ENCODE assay signal across 24 mouse cellular contexts in genomic region chr8:108675001-108675525, GRCm38 (mm10).
DNase-seq lines count a peak whose midpoint lies in the region; ATAC-seq lines count a peak whose summit lies in the region.
"Had no signal": no experiment of that assay in that cellular context is flagged by ENCODE, and none has a peak within 500 bp of the region (broad histone marks: within the 10 kb centered on the region; RNA-seq: fewer than 3 reads in every experiment).

No protein-coding gene starts in this region.

- no peak overlapping the region for H3K4me2 ChIP-seq in limb, embryonic 11.5 days (ENCODE audit: low read depth, severe bottlenecking)
- peak overlapping the region; percentile 11; the same call in 1 of the 2 replicates for H3K4me2 ChIP-seq in neural tube, embryonic 14.5 days (ENCODE audit: low read depth, low read length)
- H3K4me2 ChIP-seq in forebrain, embryonic 16.5 days (ENCODE audit: low read length), result no peak overlapping the region
- H3K4me2 ChIP-seq: embryonic facial prominence, embryonic 12.5 days; forebrain, embryonic 13.5 days; hindbrain, embryonic 15.5 days; lung, embryonic 15.5 days; midbrain, embryonic 11.5 days had no signal

- H3K27me3 ChIP-seq in limb, embryonic 11.5 days (ENCODE audit: control insufficient read depth, insufficient read depth, low read length), result no peaks in the 10 kb centered on the region
- H3K27me3 ChIP-seq in limb, embryonic 10.5 days (ENCODE audit: low read depth, poor library complexity, severe bottlenecking), result peaks cover 69% of the 10 kb centered on the region
- no peaks in the 10 kb centered on the region for H3K27me3 ChIP-seq in neural tube, embryonic 14.5 days (ENCODE audit: control insufficient read depth, insufficient read depth, low read length)
- H3K27me3 ChIP-seq in forebrain, embryonic 16.5 days (replicated peaks; ENCODE audit: control insufficient read depth, insufficient read depth, low read length), result no peaks in the 10 kb centered on the region
- H3K27me3 ChIP-seq: embryonic facial prominence, embryonic 12.5 days; forebrain, embryonic 13.5 days; hindbrain, embryonic 15.5 days; lung, embryonic 15.5 days had no signal

- H3K4me3 ChIP-seq in limb, embryonic 11.5 days (ENCODE audit: low read depth, low read length), result no peak overlapping the region
- H3K4me3 ChIP-seq in limb, embryonic 10.5 days, result no peak overlapping the region
- H3K4me3 ChIP-seq in neural tube, embryonic 14.5 days (ENCODE audit: low read depth, low read length), result no peak overlapping the region
- no peak overlapping the region for H3K4me3 ChIP-seq in forebrain, embryonic 16.5 days (replicated peaks; ENCODE audit: low read length)
- H3K4me3 ChIP-seq: embryonic facial prominence, embryonic 12.5 days; erythroblast, embryonic 14.5 days; forebrain, embryonic 13.5 days; heart, adult 2 months; hindbrain, embryonic 15.5 days; lung, embryonic 15.5 days had no signal

- ATAC-seq in limb, embryonic 11.5 days (ENCODE audit: insufficient number of reproducible peaks, low FRiP score, low TSS enrichment, low read depth), result no peak
- ATAC-seq in neural tube, embryonic 14.5 days (ENCODE audit: low read depth), result no peak
- no peak for ATAC-seq in forebrain, embryonic 16.5 days
- ATAC-seq: forebrain, embryonic 13.5 days; intestine, embryonic 16.5 days had no signal

- no peaks in the 10 kb centered on the region for H3K9me3 ChIP-seq in limb, embryonic 11.5 days (ENCODE audit: control insufficient read depth, low read length)
- H3K9me3 ChIP-seq in limb, embryonic 10.5 days (replicated peaks), result no peaks in the 10 kb centered on the region
- H3K9me3 ChIP-seq in neural tube, embryonic 14.5 days (ENCODE audit: control insufficient read depth, low read length), result no peaks in the 10 kb centered on the region
- no peaks in the 10 kb centered on the region for H3K9me3 ChIP-seq in forebrain, embryonic 16.5 days (ENCODE audit: control insufficient read depth, low read length)
- H3K9me3 ChIP-seq: embryonic facial prominence, embryonic 12.5 days; forebrain, embryonic 13.5 days; hindbrain, embryonic 15.5 days; lung, embryonic 15.5 days had no signal

- no peak overlapping the region for H3K27ac ChIP-seq in limb, embryonic 11.5 days (replicated peaks; ENCODE audit: low read depth, low read length)
- no peak overlapping the region for H3K27ac ChIP-seq in limb, embryonic 10.5 days
- H3K27ac ChIP-seq in neural tube, embryonic 14.5 days (ENCODE audit: low read depth, low read length), result no peak overlapping the region
- H3K27ac ChIP-seq in forebrain, embryonic 16.5 days (ENCODE audit: low read length), result no peak overlapping the region
- H3K27ac ChIP-seq: embryonic facial prominence, embryonic 12.5 days; forebrain, embryonic 13.5 days; heart, adult 2 months; hindbrain, embryonic 15.5 days; liver, embryonic 14.5 days; lung, embryonic 15.5 days had no signal

- 41% methylated on average over 17 of the region's 17 CpGs for WGBS in limb, embryonic 11.5 days
- 67% methylated on average over 17 of the region's 17 CpGs for WGBS in limb, embryonic 10.5 days
- WGBS in neural tube, embryonic 14.5 days, result 14% methylated on average over 17 of the region's 17 CpGs
- 65% methylated on average over 17 of the region's 17 CpGs for WGBS in forebrain, embryonic 16.5 days

- DNase-seq in embryo, embryonic 10 days (ENCODE audit: low spot score), result peak; percentile 7
- DNase-seq in embryo, embryonic 10.5 days (ENCODE audit: low spot score), result no peak
- DNase-seq in limb, embryonic 11.5 days (ENCODE audit: low spot score), result peak; percentile 42
- no peak for DNase-seq in limb, embryonic 10.5 days (ENCODE audit: low spot score)
- DNase-seq in adrenal gland, postnatal 14 days, result peak; percentile 62
- DNase-seq in right cerebral cortex, adult 18-20 months, result no peak
- DNase-seq: cerebellum, adult 18-20 months; cerebellum, postnatal 36 days; gastrocnemius, postnatal 10 days; heart, adult 2 months; heart, postnatal 4 days; lung, postnatal 4 days; thymus, postnatal 14 days had no signal

- no peaks in the 10 kb centered on the region for H3K36me3 ChIP-seq in limb, embryonic 11.5 days (ENCODE audit: control insufficient read depth, insufficient read depth, low read length)
- H3K36me3 ChIP-seq in limb, embryonic 10.5 days, result no peaks in the 10 kb centered on the region
- H3K36me3 ChIP-seq in neural tube, embryonic 14.5 days (ENCODE audit: control insufficient read depth, insufficient read depth, low read length), result no peaks in the 10 kb centered on the region
- no peaks in the 10 kb centered on the region for H3K36me3 ChIP-seq in forebrain, embryonic 16.5 days (ENCODE audit: control insufficient read depth, insufficient read depth)
- H3K36me3 ChIP-seq: embryonic facial prominence, embryonic 12.5 days; G1E; hindbrain, embryonic 15.5 days; lung, embryonic 15.5 days had no signal

- H3K9ac ChIP-seq in limb, embryonic 11.5 days (ENCODE audit: low read length), result no peak overlapping the region
- H3K9ac ChIP-seq in neural tube, embryonic 14.5 days (replicated peaks; ENCODE audit: low read depth, low read length), result no peak overlapping the region
- H3K9ac ChIP-seq in forebrain, embryonic 16.5 days (replicated peaks; ENCODE audit: low read depth, low read length), result no peak overlapping the region
- H3K9ac ChIP-seq: embryonic facial prominence, embryonic 12.5 days; forebrain, embryonic 13.5 days; hindbrain, embryonic 15.5 days; liver, embryonic 14.5 days; lung, embryonic 15.5 days had no signal

- H3K4me1 ChIP-seq in limb, embryonic 11.5 days (ENCODE audit: control insufficient read depth, insufficient read depth, low read length), result peaks cover 12% of the 10 kb centered on the region; the same call in 1 of the 2 replicates
- peaks cover 33% of the 10 kb centered on the region for H3K4me1 ChIP-seq in limb, embryonic 10.5 days
- H3K4me1 ChIP-seq in neural tube, embryonic 14.5 days (ENCODE audit: control insufficient read depth, insufficient read depth, low read length), result peaks cover 9% of the 10 kb centered on the region
- H3K4me1 ChIP-seq in forebrain, embryonic 16.5 days (replicated peaks; ENCODE audit: control insufficient read depth, insufficient read depth, low read length), result 0 out of 2 replicates have a peak, but pooled peaks cover 2% of the 10 kb centered on the region
- H3K4me1 ChIP-seq: embryonic facial prominence, embryonic 12.5 days; hindbrain, embryonic 15.5 days; lung, embryonic 15.5 days had no signal

Comparison
In these comparisons a context has a peak if more than half of its experiments do, and no peak if none do; other contexts are left out.
1. DNase-seq: peak in embryo, embryonic 10 days (single experiment), limb, embryonic 11.5 days (single experiment) and adrenal gland, postnatal 14 days (single experiment); none in embryo, embryonic 10.5 days (single experiment), limb, embryonic 10.5 days (single experiment) and right cerebral cortex, adult 18-20 months (single experiment).